In genomic region chr12:107868291-107868690, GRCm38 (mm10) we compare ENCODE assay signal across 34 mouse cellular contexts.
"Had no signal": no experiment of that assay in that cellular context is flagged by ENCODE, and none has a peak within 500 bp of the region (broad histone marks: within the 10 kb centered on the region; RNA-seq: fewer than 3 reads in every experiment).

No protein-coding gene starts in this region.

- ATAC-seq: hindbrain, embryonic 16.5 days; hindbrain, postnatal 0 days; inflammation-experienced regulatory T-cells, adult 6 months; intestine, embryonic 15.5 days; intestine, embryonic 16.5 days; intestine, postnatal 0 days had no signal

- H3K4me3 ChIP-seq: heart, embryonic 12.5 days; heart, embryonic 13.5 days; heart, embryonic 15.5 days; hindbrain, embryonic 10.5 days; hindbrain, embryonic 12.5 days; hindbrain, embryonic 13.5 days; hindbrain, embryonic 15.5 days; intestine, embryonic 15.5 days; kidney, embryonic 15.5 days; layer of hippocampus, adult 2 months; left cerebral cortex, adult 2 months had no signal

- H3K4me2 ChIP-seq: heart, embryonic 12.5 days; heart, embryonic 13.5 days; heart, embryonic 15.5 days; hindbrain, embryonic 12.5 days; hindbrain, embryonic 13.5 days; hindbrain, embryonic 14.5 days; hindbrain, embryonic 15.5 days; intestine, embryonic 15.5 days; kidney, embryonic 15.5 days had no signal

- H3K27me3 ChIP-seq: heart, embryonic 12.5 days; heart, embryonic 13.5 days; heart, embryonic 15.5 days; hindbrain, embryonic 12.5 days; hindbrain, embryonic 13.5 days; hindbrain, embryonic 15.5 days; intestine, embryonic 15.5 days; kidney, embryonic 15.5 days had no signal

- DNase-seq: heart, postnatal 10 days; heart, postnatal 14 days; heart, postnatal 36 days; heart, postnatal 4 days; kidney, adult 11 months; kidney, adult 18-20 months; kidney, adult 2 months; kidney, adult 8-10 months; kidney, adult 9 months; kidney, postnatal 10 days; kidney, postnatal 14 days; kidney, postnatal 25 days; kidney, postnatal 36 days; kidney, postnatal 4 days; layer of hippocampus, adult 9-11 months; layer of hippocampus, postnatal 36 days had no signal

- H3K4me1 ChIP-seq: heart, embryonic 12.5 days; heart, embryonic 13.5 days; heart, embryonic 15.5 days; hindbrain, embryonic 10.5 days; hindbrain, embryonic 12.5 days; hindbrain, embryonic 13.5 days; hindbrain, embryonic 15.5 days; intestine, embryonic 15.5 days; kidney, embryonic 15.5 days had no signal

- H3K27ac ChIP-seq: heart, embryonic 13.5 days; heart, embryonic 15.5 days; hindbrain, embryonic 10.5 days; hindbrain, embryonic 12.5 days; hindbrain, embryonic 13.5 days; hindbrain, embryonic 14.5 days; hindbrain, embryonic 15.5 days; hindbrain, postnatal 0 days; intestine, embryonic 15.5 days; kidney, embryonic 15.5 days; kidney, postnatal 0 days; layer of hippocampus, adult 2 months; left cerebral cortex, adult 2 months had no signal

- H3K9ac ChIP-seq: heart, embryonic 12.5 days; heart, embryonic 13.5 days; heart, embryonic 15.5 days; hindbrain, embryonic 12.5 days; hindbrain, embryonic 13.5 days; hindbrain, embryonic 14.5 days; hindbrain, embryonic 15.5 days; intestine, embryonic 15.5 days; kidney, embryonic 15.5 days had no signal

- H3K9me3 ChIP-seq: heart, embryonic 13.5 days; heart, embryonic 15.5 days; hindbrain, embryonic 10.5 days; hindbrain, embryonic 12.5 days; hindbrain, embryonic 13.5 days; hindbrain, embryonic 15.5 days; intestine, embryonic 15.5 days; kidney, embryonic 15.5 days had no signal

- H3K36me3 ChIP-seq: heart, embryonic 12.5 days; heart, embryonic 13.5 days; heart, embryonic 15.5 days; hindbrain, embryonic 10.5 days; hindbrain, embryonic 12.5 days; hindbrain, embryonic 13.5 days; hindbrain, embryonic 15.5 days; intestine, embryonic 15.5 days; kidney, embryonic 15.5 days had no signal
